Mouse (Mus musculus) WW6 (cell line): ENCODE measurements at regions not wholly inside any gene's neighbourhood (a gene's known extent, or its start where the extent isn't known, plus 50 kb on each side); places are given as distances from the start of the nearest gene placed in this dataset.

Experiments
- DNase-seq: peaks from one replicate; pipeline ENCODE4 v3.0.0-alpha.2; 2013; ENCODE audit warnings: low read depth, low spot score

DNA sequence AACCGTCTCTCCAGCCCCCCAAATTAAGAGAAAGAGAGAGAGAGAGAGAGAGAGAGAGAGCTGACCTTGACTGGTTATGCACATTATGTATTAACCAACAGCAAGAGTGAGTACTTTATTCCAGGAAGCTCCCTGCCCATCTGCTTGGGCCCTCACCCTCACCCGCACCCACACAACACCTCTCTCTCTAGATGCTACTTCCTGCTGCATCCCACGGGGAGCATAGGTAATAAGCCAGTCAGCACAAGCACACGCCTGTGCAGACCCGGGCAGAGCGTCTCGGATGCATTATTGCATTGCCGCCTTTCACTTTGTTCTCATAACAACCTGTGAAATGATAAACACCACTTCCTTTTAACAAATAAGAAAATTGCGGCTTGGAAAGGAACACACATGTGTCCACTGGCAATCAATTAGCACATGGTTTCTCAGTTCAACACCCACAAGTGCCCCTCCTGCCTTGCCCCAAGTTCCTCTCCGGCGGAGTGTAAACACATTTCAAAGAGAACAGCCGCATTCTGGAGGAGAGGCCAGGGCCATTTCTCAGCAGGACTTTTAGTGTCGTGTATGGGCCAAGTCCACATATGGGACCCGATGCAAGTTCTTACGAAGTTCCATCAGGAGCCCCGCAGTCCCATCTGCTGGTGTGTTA is 211.7 kb downstream of the Setd4 start:
- no peak for DNase-seq

DNA sequence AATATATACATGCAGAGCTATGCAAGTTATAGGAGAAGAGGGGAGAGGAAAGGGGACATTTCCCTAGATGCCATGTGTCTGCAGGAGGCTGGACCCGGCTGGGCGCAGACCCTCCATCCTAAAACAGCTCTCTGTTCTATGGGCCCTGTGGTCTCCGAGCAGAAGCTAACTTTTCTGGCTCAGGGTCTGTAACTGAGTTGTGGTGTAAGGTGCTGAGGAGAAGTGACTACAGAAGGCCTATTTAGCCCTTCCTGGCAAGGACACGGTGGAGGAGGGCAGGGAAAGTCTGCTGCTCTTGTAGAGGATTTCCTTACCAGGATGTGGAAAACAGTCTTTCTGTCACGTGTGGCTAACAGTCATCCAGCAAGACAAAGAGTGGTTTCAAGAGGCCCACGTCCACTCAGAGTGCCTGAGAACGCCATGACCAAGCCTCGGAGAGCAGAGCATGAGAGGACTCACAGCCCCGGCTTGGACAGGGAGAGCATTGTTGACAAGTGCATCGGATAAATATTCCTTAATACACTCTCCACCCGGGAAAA is 216.2 kb downstream of the Setd4 start:
- DNase-seq: no peak

DNA sequence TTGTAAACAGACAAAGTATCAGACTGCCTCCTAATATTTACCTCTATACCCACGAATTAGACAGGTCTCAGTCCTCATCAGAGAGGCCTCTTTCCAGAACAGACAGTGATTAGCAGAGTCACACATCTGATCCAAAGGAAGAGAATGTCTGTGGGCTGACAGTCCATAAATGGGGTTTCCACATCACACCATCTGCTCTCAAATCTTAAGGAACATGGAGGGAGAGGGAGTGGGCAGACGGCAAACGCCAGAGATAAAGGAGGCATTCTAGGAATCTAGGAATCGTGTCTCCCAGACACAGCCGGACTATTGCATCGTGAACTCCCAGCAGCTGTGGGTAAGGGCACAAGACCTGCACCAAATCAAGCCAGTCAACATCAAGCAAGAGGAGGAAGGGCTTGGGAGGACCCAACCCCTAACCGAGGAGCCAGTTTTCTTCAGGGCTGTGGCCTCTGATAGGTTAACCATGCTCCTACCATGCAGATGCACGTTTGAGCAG is 219.8 kb downstream of the Setd4 start:
- DNase-seq: no peak

DNA sequence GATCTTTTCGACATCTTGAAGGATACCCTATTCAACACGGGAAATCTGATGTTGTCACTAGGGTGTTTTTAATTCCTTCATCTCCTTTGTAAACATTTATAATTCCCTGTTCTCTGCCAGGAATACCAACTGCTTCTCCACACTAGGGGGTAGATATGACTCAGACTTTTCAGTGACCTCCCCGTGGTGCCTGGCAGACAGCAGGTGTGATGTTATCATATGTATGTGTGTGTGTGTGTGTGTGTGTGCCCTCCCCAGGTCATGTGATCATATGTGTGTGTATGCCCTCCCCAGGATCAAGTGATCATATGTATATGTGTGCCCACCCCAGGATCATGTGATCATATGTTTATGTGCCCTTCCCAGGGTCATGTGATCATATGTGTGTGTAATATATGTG is 220.9 kb downstream of the Setd4 start:
- no peak for DNase-seq

DNA sequence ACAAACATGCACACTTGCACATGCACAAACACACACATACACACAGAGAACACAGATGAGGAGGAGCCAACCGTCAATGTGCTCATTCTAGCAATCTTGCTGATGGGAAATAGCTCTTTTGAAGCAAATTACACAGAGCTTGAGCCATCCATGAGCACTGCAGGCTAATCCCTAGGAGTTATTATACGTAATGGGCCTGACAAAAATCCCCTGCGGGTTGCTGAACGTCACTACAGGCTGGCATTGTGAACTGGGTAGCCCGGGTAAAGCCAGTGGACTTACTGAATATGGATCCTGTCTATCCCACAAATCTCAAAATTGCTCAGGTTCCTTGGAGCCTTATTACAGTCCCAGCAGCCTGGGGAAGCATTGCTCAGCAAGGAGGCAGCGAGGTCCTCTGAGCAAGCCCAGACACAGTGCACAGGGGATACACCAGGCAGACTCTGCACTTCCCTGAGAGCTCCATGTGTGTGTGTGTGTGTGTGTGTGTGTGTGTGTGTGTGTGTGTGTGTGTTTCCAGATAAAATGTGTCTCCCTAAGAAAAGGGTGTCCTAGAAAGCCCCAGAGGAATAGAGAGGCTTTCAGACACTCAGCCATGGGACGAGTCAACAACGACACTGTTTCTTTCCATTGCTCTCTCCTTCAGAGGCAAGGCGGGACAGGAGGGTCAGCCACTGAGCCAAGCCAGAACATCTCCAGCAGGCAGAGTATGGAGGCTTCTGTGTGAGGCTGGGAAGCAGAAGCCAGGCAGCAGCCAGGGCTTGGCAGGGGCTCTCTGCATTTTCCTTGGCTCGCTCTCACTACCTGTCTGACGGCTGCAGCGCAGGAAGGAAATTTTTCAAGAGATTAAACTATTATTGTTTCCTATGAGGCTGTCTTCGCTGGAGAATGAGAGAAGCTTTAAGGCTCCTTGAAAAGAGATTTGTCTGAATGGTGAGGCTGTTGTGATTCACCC is 222.9 kb downstream of the Setd4 start:
- DNase-seq: no peak

DNA sequence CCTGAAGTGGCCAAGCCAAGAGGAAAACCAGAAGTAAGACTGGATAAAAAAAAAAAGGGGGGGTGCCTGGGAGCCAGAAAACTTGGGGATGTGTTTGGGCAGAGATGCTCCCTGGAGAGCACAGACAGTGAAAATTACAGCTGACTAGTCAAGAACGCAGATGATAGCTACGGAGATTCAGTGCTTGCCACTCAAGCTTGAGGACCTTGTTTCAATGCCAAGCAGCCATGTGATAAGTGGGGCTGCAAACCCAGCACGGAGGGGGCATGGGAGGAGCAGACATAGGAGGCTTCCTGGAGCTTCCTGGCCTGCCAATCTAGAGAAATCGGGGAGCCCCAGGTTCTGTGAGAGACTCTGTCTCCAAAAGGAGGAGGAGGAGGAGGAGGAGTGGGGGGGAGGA is 223.7 kb downstream of the Setd4 start:
- no peak for DNase-seq

DNA sequence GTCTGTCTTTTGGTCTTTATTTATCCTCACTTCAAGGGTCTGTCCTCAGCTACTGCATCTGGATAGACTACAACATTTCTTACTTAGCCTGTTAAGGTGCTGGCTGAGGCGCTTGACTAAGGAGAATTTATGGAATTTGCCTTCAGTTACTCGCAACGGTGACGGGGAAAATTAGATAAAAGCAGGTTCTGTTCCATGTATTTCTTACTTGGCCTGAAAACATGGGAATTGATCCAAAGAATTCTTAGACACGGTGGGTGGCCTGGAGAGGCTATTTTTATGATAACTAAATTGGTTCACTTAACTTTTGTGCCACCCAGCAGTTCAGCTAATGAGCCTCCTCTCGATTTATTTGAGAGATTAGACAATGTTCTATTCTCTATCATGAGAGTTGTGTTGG is 224.3 kb downstream of the Setd4 start:
- no peak for DNase-seq

DNA sequence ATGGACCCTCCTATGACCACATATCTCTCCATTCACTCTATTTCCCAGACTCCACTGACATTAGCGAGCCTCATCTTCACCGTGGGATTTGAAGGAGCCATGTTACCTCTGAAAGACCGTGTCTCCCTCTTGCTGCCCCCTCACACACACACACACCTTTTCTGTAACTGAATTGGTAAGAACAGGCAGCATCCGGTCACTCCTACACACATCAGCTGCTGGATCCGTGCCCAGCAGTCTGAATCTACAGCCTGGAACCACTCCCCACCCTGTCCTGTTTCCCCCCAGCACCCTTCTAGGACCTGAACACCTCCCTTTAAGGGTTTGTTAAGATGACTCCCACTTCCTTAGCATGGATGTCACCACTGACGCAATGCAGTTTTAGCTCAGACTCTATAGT is 229.2 kb downstream of the Setd4 start:
- no peak for DNase-seq

DNA sequence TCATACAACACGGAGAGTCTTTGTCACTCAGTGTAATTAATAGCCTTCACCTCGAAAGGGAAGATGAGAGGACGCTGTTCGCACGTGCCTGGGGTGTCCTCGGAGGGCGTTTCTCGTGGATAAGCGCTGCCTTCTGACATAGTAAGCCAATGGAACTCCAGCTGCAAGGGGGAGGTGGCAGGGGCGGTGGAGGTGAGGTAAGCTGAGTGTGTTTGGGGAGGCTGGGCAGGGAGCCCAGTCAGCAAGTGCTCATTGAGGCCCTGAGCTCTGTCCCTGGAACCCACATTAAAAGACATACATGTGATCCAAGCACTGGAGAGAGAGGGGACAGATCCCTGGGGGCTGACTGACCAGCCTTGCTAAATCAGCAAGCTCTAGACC is 234.1 kb downstream of the Setd4 start:
- DNase-seq: no peak

DNA sequence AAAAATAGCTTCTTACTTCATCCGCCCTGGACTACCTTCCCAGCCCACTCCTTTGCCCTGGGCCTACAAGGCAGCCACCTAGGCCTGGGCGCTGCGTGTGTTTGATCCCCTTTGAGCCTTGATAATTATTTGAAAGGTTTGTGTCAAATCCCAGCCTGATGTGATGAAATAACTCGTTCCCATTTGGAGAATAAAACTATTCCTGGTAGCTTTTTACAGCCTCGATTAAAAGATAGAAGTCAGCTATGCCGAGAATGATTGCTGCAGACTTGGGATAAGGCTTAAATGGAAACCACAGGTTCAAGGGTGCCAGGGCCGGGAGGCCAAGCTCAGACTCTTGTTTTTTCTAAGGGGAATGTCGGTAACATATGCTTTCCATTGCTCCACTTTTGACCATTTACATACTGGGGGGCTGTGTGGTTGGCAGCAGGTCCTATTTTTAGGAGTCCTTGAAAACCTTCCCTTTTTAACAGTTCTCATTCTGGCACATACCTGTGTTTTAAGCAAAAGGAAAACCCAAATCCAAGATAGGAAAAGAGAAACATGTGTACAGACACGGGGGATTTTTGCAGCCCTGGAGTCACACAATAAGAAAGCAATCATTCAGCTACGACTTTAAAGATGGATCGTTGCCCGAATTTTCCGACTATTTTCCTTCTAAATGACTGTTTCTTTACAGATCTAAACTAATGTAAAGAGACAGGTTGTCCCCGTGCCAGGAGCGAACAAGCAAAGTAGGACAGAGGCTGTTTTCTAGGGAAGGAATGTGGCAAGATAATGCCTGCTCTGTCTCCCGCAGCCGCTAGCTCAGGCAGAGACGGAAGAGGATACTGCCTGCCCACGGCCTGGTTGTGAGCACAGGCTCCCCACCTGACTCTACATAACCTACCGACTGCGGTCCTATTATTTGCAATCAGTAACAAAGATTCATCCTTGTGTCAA is 234.8 kb downstream of the Setd4 start:
- no peak for DNase-seq

DNA sequence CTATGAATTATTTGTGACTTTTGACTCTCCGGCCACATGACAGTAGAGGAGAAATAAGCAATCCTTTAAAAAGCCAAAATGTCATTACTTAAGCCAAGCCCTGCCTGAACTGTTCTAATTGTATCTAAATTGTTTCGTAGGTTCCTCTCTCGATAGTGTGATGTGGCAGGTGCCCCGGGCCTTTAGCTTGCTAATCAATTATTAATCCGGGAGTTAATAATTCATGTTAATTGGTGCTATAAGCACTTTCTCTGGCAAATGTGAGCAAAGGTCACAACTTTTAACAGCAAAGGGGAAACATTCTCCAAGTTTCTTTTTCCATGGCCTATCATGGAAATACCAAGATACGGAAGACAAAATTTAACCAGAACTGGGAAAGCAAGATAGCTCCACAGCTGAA is 235.9 kb downstream of the Setd4 start:
- DNase-seq: no peak

DNA sequence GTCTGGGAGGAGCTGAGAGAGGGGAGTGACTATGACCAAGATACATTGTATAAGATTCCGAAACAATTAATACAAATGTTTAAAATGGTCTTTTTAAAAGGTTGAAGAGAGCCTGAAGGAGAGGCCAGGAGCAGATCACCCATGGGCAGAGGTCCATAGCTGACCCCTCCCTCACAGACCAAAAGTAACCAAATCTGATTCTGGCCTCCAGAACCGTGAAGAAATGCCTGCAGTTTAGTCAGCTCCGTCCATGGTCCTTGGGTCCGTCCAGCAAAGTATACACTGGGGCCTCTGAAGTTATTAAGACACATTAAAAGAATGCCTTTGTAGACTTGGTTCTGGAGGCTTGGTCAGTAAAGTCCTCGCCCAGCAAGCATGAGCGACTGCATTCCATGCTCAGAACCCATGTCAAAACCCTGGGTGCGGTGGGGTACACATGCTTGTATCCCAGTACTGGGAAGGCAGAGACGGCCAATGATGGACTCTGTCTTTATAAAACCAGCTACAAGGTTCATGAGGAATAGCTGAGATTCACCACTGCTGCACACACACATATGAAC is 236.5 kb downstream of the Setd4 start:
- DNase-seq: no peak

DNA sequence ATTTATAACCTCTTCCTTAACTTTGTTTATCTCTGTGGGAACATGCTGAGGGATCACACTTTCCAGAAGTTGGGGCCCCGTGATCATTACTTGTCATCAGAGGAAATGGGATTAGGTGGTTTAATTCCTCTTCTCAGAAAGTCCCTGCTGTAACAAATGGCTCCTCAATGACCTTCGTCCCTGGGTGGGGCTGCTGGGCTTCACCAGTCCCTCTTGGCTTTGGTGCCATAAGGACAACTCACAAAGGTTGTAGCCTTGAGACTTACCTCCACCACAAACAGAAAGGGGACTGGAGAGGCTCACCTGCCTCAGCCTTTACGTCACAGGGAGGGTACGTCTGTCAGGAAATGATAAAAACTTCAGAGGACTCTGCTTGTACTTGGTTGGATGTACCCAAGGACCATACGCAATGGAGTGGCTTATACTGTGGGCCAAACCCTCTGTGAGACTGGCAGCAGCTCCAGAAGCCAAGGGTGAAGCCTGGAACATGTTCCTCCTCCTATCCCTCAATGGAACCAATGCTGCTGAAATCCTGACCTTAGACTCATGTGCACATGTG is 237.4 kb downstream of the Setd4 start:
- DNase-seq: no peak

DNA sequence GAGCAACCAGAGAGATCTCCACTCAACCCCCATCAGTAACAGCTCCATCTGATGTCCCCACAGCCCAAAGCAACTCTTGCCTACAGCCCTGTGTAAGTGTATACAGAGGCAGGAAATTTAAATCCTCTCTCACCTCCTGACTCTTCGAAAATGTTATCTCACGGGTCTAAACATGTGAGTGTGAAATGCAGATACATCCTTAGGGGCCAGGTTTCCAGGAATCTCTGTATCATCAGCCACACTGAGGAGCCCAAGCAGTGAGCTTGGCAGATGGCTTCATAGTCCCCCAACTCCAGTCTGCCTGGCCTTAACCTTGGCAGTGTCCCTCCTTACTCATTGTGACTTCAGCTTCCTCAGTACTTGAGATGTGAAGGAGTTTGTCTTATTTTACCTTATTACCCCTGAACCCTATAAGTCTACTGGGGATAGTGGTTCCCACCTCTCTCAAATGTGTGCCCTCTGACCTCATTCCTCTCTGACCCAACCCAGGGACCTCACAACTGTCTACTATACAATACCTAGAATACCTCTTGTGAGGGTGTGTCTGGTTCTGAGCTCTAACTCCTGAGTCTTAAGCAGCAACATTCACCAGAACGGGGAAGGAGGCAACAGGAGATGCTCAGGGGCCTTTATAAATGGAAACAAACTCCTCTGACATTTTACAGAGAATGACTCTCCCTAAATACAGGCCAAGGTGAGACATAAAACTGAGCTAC is 238.5 kb downstream of the Setd4 start:
- DNase-seq: no peak

DNA sequence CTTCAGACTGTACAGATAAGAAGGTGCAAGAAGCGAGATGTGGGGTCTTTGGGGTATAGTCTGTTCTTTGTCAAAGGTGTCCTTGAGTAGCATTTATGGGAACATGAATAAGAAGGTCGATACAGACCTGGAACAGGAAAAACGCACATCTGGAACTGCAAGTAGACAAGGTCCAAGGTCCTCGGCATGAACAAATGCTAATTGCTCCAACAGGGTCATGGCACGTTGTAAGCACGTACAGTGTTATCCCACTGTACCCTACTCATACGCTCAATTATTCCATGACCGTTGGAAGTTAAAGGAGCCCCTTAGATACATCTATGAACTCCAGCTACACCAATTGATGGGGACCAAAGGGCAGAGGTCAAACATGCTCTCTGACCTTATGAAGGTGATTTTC is 244.1 kb downstream of the Setd4 start:
- DNase-seq: no peak

DNA sequence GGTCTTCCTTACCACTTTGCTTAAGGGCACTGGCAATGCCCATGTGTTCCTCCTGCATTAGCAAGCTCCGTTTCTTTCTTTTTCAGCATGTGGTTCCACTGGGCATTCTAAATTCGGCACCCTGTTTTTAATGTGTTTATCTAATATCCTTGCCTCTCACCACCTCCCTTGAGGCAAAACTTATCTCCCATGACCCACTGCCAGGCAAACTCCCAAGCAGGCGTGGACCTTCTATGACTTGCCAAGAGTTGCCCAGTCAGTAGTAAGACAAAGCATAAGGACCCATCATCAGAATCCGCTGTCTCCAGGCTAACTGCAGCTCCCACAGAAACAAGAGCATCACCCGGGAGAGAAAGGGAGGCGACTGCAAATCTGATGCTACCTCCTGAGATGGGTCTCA is 245.2 kb downstream of the Setd4 start:
- no peak for DNase-seq

DNA sequence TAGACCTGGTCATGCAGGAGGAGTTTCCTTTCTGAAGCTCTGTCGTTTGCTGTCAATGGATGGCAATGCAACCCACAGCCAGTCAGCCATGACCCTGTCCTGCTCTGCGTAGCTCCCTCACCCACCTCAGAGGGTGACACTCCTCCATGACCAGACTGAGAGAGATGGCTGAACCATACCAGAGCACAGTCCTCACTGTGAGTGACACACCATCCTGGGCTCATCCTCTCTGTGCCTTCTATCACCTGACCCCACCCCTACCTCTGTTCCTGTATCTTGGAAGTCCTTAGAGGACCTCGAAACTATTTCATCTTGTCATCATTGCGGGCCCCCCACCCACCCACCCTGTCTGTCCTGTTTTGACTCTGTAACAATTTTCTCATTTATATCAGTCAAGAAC is 245.7 kb downstream of the Setd4 start:
- DNase-seq: no peak

DNA sequence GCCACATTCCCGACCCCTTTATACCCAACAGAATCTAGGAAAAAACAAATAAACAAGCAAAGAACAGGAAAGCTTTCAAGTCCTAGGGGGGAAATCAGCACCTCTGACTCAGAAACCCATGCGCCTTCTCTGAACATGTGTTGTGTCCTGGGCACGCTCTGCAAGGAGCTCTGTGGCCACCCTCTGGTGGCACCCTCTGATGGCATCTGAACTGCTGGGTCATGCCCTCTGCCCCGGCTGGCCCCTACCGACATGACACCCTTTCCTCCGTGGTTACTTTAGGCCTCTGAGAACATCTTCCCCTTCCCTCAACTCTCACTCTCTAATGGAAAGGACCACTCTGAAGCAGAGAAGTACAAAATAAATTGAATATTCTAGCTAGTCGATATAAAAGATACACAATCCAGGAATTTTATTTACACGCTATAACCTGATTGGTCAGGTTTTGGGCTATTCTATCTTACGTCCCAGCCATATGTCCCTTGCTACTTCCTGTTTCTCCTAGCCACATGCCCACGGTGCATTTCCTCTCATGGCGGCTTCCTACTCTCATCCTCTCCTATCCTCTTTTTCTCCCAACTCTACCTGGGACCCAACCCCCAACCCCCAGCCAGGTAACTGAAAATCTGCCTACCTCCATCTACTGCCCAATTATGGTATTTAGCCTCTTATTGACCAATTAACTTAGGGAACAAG is 248.5 kb downstream of the Setd4 start:
- no peak for DNase-seq

DNA sequence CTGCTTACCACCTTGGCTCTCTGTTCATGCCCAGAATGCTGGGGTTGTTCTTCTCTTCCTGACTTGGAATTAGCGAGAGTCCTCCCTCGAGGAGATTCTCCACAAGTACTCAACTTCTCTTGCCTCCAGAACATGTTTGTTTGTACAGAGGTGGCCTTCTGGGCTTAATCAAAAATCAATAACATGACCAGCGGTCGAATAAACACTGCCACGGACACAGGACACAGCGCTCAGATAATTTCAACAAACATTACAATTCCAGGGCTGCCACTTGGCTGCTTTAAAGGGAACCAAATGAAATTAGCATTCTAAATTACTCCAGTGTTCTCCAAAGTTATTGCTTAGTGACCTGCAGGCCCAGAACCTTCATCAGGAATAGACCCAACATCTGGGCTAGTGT is 249.9 kb downstream of the Setd4 start:
- no peak for DNase-seq

DNA sequence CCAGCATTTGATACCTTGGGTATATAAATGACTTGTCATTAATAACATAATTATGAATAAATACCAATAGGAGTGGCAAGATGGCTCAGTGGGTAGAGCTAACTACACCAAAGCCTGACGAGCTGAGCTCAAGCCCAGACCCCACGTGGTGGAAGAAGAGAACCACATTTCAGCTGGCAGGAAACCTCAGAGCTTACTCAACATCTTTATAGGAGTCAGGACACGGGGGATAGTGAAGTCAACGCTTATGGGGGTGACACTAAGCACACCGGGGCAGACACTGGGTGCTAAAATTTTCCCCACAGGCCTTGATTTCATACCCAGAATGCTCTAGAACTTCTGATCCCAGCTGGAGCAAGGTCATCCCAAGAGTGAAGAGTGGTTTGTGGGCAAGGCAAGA is 259.3 kb downstream of the Setd4 start:
- DNase-seq: no peak
